Mouse (Mus musculus) ES-Bruce4 (cell line): ENCODE data around the gene Rbpjl.

Experiments
- CTCF ChIP-seq: IDR thresholded peaks from one replicate; pipeline ENCODE4 v1.8.1; 2011; ENCODE audit warnings: low read depth, low read length
- EP300 ChIP-seq: IDR thresholded peaks from 2 replicates; pipeline ENCODE4 v1.6.1; 2011; ENCODE audit warnings: low read depth, low read length; ENCODE audit not compliant: insufficient read depth

- TF ChIP-seq CTCF (no peak), EP300 (no peak)
These were observed 43.1 kb downstream of the Rbpjl start for GRCm38 (mm10) chr2:164446086-164446469.
